Mouse (Mus musculus) heart, postnatal 25 days (tissue): ENCODE measurements around the gene Smarca4. TPM values are rescaled to one million over a fixed set of nuclear protein-coding genes. Genes with fewer than 3 reads are reported as not detected.

Source experiments
- DNase-seq: peaks from one replicate; pipeline ENCODE4 v3.0.0; 2022; ENCODE audit warnings: low spot score
- intact Hi-C: fragments of 180-260 bp; cut with DNase I; formaldehyde crosslinking; loops from one replicate; pipeline ENCODE4 v1.15.1; 2025
- microRNA-seq: library from miRNA; unstranded; fragments of <30 nt; microRNA quantifications from one replicate; pipeline ENCODE4 v1.2.0, GENCODE M21; 2022
- total RNA-seq, 2 experiments: library from RNA; stranded (reverse); gene quantifications; 2 replicates each; pipeline ENCODE4 v1.2.3; 2021

Gene Smarca4
- total RNA-seq, 2 experiments from 2014 or later: 46.4 to 48.1 TPM

GRCm38 (mm10) chr9:21738776-21739175, 122.8 kb downstream of the Smarca4 start:
- intact Hi-C loops: no loop called here
- no peak for DNase-seq

GRCm38 (mm10) chr9:21740427-21740826, 124.5 kb downstream of the Smarca4 start:
- DNase-seq: no peak
- intact Hi-C loops: no loop called here

GRCm38 (mm10) chr9:21741514-21741913, 125.5 kb downstream of the Smarca4 start:
- intact Hi-C loops: no loop called here
- no peak for DNase-seq

GRCm38 (mm10) chr9:21747238-21747774, 131.3 kb downstream of the Smarca4 start:
- intact Hi-C loops: no loop called here

GRCm38 (mm10) chr9:21748033-21748432, 132.1 kb downstream of the Smarca4 start:
- peak; percentile 47 for DNase-seq
- intact Hi-C loops: no loop called here

More at GRCm38 (mm10) chr9:21747238-21747774, 131.3 kb downstream of the Smarca4 start:
- no peak for DNase-seq

- intact Hi-C loops: no loop called here
- DNase-seq: no peak
Measured at GRCm38 (mm10) chr9:21748491-21748890, 132.5 kb downstream of the Smarca4 start.

GRCm38 (mm10) chr9:21749382-21750118, 133.6 kb downstream of the Smarca4 start:
- intact Hi-C loops: loop anchor here (2.0 kb wide), 1 partner anchor 55 kb away; no protein-coding TSS in a partner anchor
- DNase-seq: no peak

- intact Hi-C loops: loop anchor here (2.0 kb wide), 1 partner anchor 54 kb away; no protein-coding TSS in a partner anchor
- DNase-seq: no peak
Measured at GRCm38 (mm10) chr9:21750370-21750769, 134.4 kb downstream of the Smarca4 start.

- no peak for DNase-seq
- intact Hi-C loops: loop anchor here (2.0 kb wide), 1 partner anchor 53 kb away; no protein-coding TSS in a partner anchor
Measured at GRCm38 (mm10) chr9:21751347-21751746, 135.4 kb downstream of the Smarca4 start.

- intact Hi-C loops: no loop called here
- peak; percentile 64 for DNase-seq
Measured at GRCm38 (mm10) chr9:21752252-21752792, 136.4 kb downstream of the Smarca4 start.

Small RNA genes within 50 kb of the gene (microRNA-seq; reads per million reads assigned to microRNA genes)
- not detected for gene Mir1946b

Other genes starting within 250 kb of the Smarca4 start
- 10 to 100 TPM; 25.9 to 29.6 TPM for gene Ilf3, start 248.3 kb upstream of the Smarca4 start, total RNA-seq
- 10 to 100 TPM in 1 of 2 experiments, 1 to 10 TPM in 1; 7.1 to 10.0 TPM for gene Qtrt1, start 204.3 kb upstream of the Smarca4 start, total RNA-seq
- 10 to 100 TPM; 66.2 to 74.4 TPM for gene Dnm2, start 191.3 kb upstream of the Smarca4 start, total RNA-seq
- gene Tmed1, start 105.9 kb upstream of the Smarca4 start, total RNA-seq: 10 to 100 TPM; 45.3 to 45.4 TPM
- gene AB124611, start 90.0 kb upstream of the Smarca4 start, total RNA-seq: 1 to 10 TPM; 1.5 TPM
- gene Carm1, start 69.3 kb upstream of the Smarca4 start, total RNA-seq: 10 to 100 TPM; 48.2 to 53.2 TPM
- gene Timm29, start 23.4 kb upstream of the Smarca4 start, total RNA-seq: 10 to 100 TPM; 52.2 to 55.9 TPM
- gene Yipf2, start 23.3 kb upstream of the Smarca4 start, total RNA-seq: 1 to 10 TPM; 6.9 to 7.1 TPM
- gene Ldlr, start 107.3 kb downstream of the Smarca4 start, total RNA-seq: 1 to 10 TPM; 2.7 to 3.1 TPM
- gene Spc24, start 144.1 kb downstream of the Smarca4 start, total RNA-seq: 1 to 10 TPM; 3.2 to 4.0 TPM
- gene Kank2, start 182.6 kb downstream of the Smarca4 start, total RNA-seq: 10 to 100 TPM; 52.5 to 58.0 TPM
- not detected for gene Angptl8, start 219.3 kb downstream of the Smarca4 start, total RNA-seq
- gene Dock6, start 236.5 kb downstream of the Smarca4 start, total RNA-seq: 10 to 100 TPM; 34.9 to 36.9 TPM